Mouse (Mus musculus): ENCODE measurements at regions not wholly inside any gene's neighbourhood (a gene's known extent, or its start where the extent isn't known, plus 50 kb on each side); places are given as distances from the start of the nearest gene placed in this dataset.
A peak's percentile ranks its signal among the peaks of the same experiment; 100 is the strongest.

DNA sequence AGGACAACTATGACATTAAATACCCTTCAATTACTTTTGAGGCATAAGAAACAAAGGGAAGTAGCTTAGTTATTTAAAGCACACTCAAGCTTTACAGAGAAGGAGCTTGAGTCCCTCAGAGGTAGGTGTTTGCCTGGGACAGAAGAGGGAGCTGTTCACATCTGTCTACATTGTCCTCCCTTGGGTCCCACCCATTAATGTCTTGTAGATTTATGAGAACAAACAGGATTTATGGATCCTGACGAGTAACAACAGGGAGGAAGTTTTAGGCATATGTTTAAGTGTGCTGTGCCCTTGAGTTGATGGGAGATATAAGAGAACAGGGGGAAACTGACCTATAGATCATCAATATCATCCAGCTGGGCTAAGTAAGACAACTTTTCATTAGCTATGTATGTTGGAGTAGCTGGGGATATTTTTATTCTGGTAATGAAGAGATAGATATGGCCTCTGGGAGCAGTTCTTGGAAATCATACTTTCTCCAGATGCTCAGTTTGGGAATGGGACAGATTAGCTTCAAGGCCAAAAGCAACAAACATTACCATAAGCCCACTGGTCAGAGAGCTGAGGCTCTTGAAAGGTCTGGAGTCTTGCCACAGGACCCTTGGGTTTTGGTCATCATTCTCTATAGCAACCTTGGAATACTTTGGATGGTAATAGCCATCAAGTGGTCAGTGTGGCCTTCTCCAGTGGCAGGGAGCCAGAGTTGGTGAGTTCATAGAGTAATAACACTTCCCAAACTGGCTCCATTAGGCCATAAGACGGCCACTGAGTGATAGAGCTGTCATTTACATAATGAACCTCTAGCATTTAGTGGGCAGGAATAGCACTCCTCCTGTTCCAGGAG, 487.3 kb downstream of the Meis1 start:
- WGBS, result 65% methylated on average over 2 of the region's 2 CpGs
- no peak for ATAC-seq (replicated peaks)
- Histone ChIP-seq H3K27ac (no peak overlapping the region), H3K4me3 (no peak overlapping the region), H3K27me3 (replicated peaks) (no peaks in the 10 kb centered on the region), H3K9me3 (no peaks in the 10 kb centered on the region), H3K4me2 (no peak overlapping the region), H3K9ac (no peak overlapping the region), H3K36me3 (replicated peaks) (no peaks in the 10 kb centered on the region), H3K4me1 (no peaks in the 10 kb centered on the region)

DNA sequence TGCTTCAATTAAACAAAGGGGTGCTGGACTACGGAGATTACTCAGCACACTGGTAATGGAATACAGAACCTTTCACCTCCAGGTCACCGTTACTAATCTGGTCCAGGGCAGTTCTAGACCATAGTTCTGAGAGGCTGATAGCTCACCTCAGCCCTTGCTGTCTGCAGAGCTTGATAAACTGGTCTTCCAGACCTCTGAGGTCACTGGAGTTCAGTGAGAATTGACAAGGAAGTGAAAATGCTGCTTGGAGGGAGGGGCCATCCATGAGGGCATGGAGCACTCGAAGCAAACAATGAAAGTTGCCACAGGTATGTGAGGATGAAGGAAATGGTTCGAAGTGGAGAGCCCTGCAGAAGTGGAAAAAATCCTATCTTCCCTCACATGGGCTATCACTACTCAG, 490.2 kb downstream of the Meis1 start:
- Histone ChIP-seq H3K27me3 (replicated peaks) (no peaks in the 10 kb centered on the region), H3K9ac (no peak overlapping the region), H3K4me3 (no peak overlapping the region), H3K4me2 (no peak overlapping the region), H3K36me3 (replicated peaks) (no peaks in the 10 kb centered on the region), H3K27ac (no peak overlapping the region), H3K9me3 (no peaks in the 10 kb centered on the region), H3K4me1 (no peaks in the 10 kb centered on the region)
- 72% methylated on average over 4 of the region's 4 CpGs for whole genome bisulfite sequencing
- ATAC-seq (replicated peaks), result no peak

DNA sequence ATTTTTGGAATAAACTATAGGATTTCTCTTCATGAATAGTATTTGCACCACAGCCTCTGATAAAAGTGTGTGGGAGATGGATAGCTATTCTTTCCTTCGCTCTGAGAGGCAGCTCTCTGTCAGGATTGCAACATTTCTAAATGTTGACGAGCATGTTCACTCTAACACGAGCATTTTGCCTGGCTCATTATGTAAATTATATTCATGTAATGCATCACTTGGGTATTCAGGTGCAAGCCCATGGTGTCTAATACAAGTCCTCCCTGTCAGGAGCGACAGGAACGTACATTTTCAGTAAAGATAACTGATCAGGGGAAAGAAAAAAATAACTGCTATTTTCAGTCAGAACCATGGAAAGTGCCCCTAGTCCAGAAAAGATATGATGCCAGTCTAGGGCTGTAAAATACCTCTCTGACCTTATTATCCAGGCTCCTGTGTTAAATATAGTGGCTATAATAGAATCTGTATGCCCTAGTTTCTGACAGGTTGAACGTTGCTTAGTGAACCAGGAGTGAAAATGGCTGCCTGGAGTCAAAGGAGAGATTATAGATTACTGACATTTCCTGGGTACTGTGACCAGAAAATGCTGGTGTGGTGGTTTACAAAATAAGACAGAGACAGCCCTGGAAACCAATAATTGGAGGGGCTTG, 523.6 kb downstream of the Meis1 start:
- Histone ChIP-seq H3K27ac (0 out of 2 replicates have a peak overlapping the region, but pooled peaks have one; percentile 20), H3K36me3 (replicated peaks) (no peaks in the 10 kb centered on the region), H3K4me3 (no peak overlapping the region), H3K9ac (no peak overlapping the region), H3K4me1 (0 out of 2 replicates have a peak, but pooled peaks cover 2% of the 10 kb centered on the region), H3K9me3 (no peaks in the 10 kb centered on the region), H3K4me2 (no peak overlapping the region), H3K27me3 (replicated peaks) (no peaks in the 10 kb centered on the region)
- WGBS, result 40% methylated on average over 6 of the region's 6 CpGs
- ATAC-seq (replicated peaks), result peak; percentile 88

DNA sequence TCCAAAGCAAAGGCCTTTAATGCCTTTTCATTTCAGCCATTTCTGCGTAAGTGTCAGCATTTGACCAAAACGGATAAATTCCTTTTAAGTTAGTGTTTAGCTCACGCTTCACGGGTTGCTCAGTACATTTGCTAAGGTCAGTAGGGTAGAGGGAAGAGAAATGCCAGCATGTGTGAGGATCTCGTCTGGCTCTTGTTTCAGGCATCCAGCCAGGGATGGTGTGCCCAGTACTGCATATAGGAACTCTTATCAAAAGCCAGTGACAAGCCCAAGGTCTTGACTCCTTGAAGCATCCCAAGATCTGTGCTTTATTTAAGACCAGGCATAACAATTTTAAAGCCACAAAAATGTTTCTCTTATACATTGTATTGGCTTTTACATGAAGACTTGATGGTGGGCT, 524.8 kb downstream of the Meis1 start:
- no peaks in the 10 kb centered on the region for H3K36me3 ChIP-seq (replicated peaks)
- 0 out of 2 replicates have a peak, but pooled peaks cover 2% of the 10 kb centered on the region for H3K4me1 ChIP-seq
- H3K4me2 ChIP-seq, result no peak overlapping the region
- no peaks in the 10 kb centered on the region for H3K9me3 ChIP-seq
- H3K9ac ChIP-seq, result no peak overlapping the region
- no peak overlapping the region for H3K27ac ChIP-seq
- 48% methylated on average over 5 of the region's 5 CpGs for WGBS
- H3K4me3 ChIP-seq, result no peak overlapping the region
- ATAC-seq (replicated peaks), result no peak
- no peaks in the 10 kb centered on the region for H3K27me3 ChIP-seq (replicated peaks)

DNA sequence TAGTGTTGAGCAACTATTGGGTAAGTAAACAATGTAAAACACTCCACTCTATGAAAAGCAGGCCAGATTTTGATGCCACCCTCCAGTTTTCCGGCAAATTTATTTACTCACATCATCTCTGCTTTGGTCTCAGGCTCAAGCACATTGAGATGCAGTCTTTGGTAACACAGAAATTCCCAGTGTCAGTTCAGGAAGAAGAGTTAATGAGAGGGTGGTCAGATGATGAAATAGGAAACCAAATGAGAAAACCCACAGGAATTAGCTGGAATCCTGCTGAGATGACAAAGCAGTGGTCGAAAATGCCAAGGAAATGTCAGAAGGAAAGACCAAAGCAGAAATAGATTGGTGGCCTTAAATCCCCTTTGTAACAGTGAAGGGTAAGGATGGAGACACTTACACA, 525.7 kb downstream of the Meis1 start:
- Histone ChIP-seq H3K4me1 (0 out of 2 replicates have a peak, but pooled peaks cover 2% of the 10 kb centered on the region), H3K4me2 (no peak overlapping the region), H3K27me3 (replicated peaks) (no peaks in the 10 kb centered on the region), H3K27ac (no peak overlapping the region), H3K4me3 (no peak overlapping the region), H3K9me3 (no peaks in the 10 kb centered on the region), H3K36me3 (replicated peaks) (no peaks in the 10 kb centered on the region), H3K9ac (no peak overlapping the region)
- no peak for ATAC-seq (replicated peaks)
- WGBS, result 21% methylated on average over 2 of the region's 2 CpGs

DNA sequence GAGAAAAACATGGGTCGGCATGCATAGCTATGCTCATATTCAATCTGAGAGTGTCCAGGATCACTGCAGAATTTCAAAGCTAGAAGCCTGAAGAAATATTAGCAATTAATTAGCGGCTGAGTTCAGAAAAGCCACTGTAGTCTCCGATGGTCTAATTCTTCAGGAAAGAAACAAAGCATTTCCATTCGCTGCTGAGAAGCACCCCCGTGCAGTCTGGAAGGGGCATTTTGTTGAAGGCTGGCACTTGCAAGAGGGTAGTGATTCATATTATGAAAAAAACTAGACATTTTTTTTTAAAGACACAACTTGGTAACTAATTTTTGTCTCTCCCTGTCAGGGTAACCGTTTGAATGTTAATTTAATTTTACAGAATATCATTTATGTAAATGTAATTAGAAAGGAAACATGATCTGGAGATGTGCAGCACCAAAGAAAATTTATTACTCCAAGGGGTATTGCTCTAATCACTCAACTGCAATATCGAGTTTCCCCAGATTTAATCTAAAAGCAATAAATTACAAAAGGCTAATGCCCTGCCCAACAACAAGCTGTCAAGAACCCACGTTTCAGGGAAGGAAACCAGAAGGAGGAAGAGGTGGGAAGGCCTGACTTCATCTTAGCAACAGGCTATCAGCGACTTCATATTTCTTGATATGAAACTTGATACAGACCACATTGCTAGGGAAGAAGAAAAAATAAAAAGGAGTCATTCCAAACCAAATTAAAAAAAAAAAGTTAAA, 529.1 kb downstream of the Meis1 start:
- WGBS, result 75% methylated on average over 9 of the region's 9 CpGs
- ATAC-seq (replicated peaks), result no peak
- no peaks in the 10 kb centered on the region for H3K9me3 ChIP-seq

DNA sequence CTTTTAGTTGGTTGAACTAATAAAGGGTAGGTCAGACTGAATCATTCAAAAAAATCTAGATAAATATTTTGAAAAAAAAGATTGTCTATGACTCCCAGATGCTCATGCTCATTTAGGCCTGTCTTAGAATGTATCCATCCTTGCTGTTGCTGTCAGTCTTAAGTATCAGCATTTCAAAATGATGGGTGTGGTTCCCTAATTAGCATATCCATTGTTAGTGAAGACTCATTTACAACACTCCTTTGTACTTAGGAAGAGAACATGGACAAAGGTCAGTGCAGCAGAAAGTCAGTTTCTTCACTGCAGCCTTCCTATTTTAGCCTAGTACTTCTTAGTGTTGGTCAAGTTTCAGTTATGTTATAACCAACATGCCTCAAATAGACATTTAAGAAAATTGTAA, 525.2 kb upstream of the Etaa1 start:
- no peak for ATAC-seq (replicated peaks)
- no peaks in the 10 kb centered on the region for H3K4me1 ChIP-seq
- H3K27ac ChIP-seq, result no peak overlapping the region
- H3K4me2 ChIP-seq, result no peak overlapping the region
- no peaks in the 10 kb centered on the region for H3K36me3 ChIP-seq (replicated peaks)
- no peak overlapping the region for H3K4me3 ChIP-seq
- H3K27me3 ChIP-seq (replicated peaks), result no peaks in the 10 kb centered on the region
- H3K9me3 ChIP-seq, result no peaks in the 10 kb centered on the region
- no peak overlapping the region for H3K9ac ChIP-seq

More for the DNA sequence above, 529.1 kb downstream of the Meis1 start:
- Histone ChIP-seq H3K36me3 (replicated peaks) (no peaks in the 10 kb centered on the region), H3K4me3 (no peak overlapping the region), H3K27me3 (replicated peaks) (no peaks in the 10 kb centered on the region), H3K27ac (no peak overlapping the region), H3K9ac (no peak overlapping the region), H3K4me1 (no peaks in the 10 kb centered on the region), H3K4me2 (no peak overlapping the region)

DNA sequence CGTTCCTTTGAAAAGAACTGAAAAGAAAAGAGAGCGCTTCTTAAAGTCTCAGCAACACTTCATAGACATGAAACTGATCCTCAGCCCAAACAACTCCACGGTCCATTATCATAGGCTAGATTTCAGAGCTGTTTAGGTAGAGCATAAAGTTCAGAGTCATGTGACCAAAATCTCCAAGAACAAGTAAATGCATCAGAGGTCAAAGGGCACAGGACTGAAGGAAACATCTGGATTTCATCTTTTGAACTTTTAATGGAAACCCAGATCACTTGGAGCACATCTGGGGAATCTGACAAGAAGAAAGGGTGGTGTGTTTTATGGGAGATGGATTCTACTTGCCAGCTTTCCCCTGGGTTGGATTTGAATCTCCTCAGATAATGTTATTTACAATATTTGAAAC, 497.6 kb upstream of the Etaa1 start:
- Histone ChIP-seq H3K9ac (no peak overlapping the region), H3K27ac (no peak overlapping the region), H3K4me1 (no peaks in the 10 kb centered on the region), H3K27me3 (replicated peaks) (no peaks in the 10 kb centered on the region), H3K4me2 (no peak overlapping the region), H3K4me3 (no peak overlapping the region), H3K9me3 (no peaks in the 10 kb centered on the region), H3K36me3 (replicated peaks) (no peaks in the 10 kb centered on the region)
- 79% methylated on average over 3 of the region's 3 CpGs for WGBS
- ATAC-seq (replicated peaks), result no peak

DNA sequence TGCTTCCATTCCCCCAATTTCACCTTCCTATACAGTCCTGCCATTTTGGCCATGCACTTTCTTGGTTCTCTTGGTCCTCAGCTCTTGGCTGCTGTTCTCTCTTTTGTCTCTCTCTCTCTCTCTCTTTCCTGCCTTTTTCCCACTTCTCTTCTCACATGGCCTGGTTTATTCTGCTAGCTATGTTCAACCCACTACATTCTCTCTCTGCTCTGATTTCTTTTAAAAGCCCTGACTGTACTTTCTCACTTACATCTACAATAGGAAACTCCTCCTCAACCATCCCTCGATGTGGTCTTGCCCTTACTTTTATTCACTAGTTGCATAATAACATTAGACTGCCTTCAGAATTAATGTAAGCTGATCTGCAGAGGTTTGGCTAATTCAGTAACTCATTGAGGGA, 495.2 kb upstream of the Etaa1 start:
- WGBS, result 82% methylated on average over 1 of the region's 1 CpGs
- H3K4me1 ChIP-seq, result no peaks in the 10 kb centered on the region
- H3K9me3 ChIP-seq, result no peaks in the 10 kb centered on the region
- no peak overlapping the region for H3K9ac ChIP-seq
- H3K27me3 ChIP-seq (replicated peaks), result no peaks in the 10 kb centered on the region
- no peak overlapping the region for H3K4me2 ChIP-seq
- no peak overlapping the region for H3K4me3 ChIP-seq
- H3K27ac ChIP-seq, result no peak overlapping the region
- ATAC-seq (replicated peaks), result no peak
- H3K36me3 ChIP-seq (replicated peaks), result no peaks in the 10 kb centered on the region

DNA sequence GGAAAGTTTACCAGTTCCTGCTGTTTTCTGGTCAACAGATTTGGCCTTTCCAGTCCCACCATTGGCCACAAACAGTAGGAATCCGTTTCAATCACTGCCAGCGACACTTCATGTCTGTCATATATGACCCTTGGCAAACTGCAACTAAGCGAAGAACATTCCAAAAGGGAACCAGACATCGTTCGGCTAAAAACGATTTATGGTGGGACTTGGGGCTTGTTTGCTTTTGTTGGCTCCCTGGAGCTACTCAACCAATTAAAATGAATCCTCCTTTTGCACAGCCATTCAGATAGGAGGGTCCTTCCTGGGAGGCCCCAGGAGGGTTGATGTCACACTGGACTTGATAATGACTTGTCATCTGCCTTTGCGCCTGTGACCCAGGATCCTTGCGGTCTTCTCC, 490.9 kb upstream of the Etaa1 start:
- 81% methylated on average over 8 of the region's 8 CpGs for WGBS
- no peak for ATAC-seq (replicated peaks)

DNA sequence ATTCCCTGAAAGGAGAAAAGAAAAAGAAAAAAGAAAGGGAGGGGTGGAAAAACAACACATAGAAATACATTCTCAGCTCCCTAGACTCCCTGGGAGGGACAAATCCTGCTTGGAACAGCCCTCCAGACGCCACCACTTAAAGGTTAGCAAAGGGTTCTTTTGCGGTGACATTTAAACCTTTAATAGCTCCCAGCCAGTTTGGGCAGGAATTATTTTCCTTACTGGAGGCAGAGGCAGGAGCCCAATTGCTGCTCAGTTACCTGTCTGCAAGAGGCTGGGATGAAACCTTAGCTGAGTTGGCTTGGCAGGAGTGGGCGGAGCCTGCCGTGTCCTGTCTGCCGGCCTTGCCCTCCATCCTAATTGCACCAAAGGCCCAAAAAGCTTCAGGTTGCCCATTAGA, 490.4 kb upstream of the Etaa1 start:
- Histone ChIP-seq H3K9me3 (no peaks in the 10 kb centered on the region), H3K36me3 (replicated peaks) (no peaks in the 10 kb centered on the region), H3K27me3 (replicated peaks) (no peaks in the 10 kb centered on the region), H3K4me3 (no peak overlapping the region), H3K4me2 (no peak overlapping the region), H3K4me1 (no peaks in the 10 kb centered on the region), H3K27ac (no peak overlapping the region), H3K9ac (no peak overlapping the region)
- 80% methylated on average over 5 of the region's 5 CpGs for WGBS
- no peak for ATAC-seq (replicated peaks)

More for the DNA sequence above, 490.9 kb upstream of the Etaa1 start:
- no peak overlapping the region for H3K4me2 ChIP-seq
- H3K4me1 ChIP-seq, result no peaks in the 10 kb centered on the region
- H3K27me3 ChIP-seq (replicated peaks), result no peaks in the 10 kb centered on the region
- H3K27ac ChIP-seq, result no peak overlapping the region
- no peaks in the 10 kb centered on the region for H3K36me3 ChIP-seq (replicated peaks)
- no peak overlapping the region for H3K9ac ChIP-seq
- H3K4me3 ChIP-seq, result no peak overlapping the region
- no peaks in the 10 kb centered on the region for H3K9me3 ChIP-seq

DNA sequence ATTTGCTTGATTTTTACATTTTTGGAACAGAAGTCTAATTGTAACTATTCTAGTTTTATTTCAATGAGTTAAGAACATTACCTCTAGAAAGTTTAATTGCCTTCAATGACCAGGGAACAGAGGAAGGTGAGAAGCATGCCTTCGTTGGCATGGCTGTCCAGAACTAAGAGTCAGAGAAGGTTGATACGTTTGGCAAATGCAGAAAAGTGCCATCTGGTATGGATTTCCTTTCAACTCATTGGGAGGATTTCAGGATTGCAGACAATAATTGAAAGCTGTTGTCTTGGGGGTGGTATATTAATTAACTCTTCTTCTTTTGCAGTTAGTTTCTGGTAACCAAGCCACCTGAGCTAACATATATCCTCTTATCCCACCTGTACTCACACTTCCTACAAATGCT, 489.5 kb upstream of the Etaa1 start:
- H3K4me1 ChIP-seq, result no peaks in the 10 kb centered on the region
- no peak overlapping the region for H3K4me2 ChIP-seq
- 86% methylated on average over 2 of the region's 2 CpGs for WGBS
- H3K27ac ChIP-seq, result no peak overlapping the region
- no peak for ATAC-seq (replicated peaks)
- no peaks in the 10 kb centered on the region for H3K36me3 ChIP-seq (replicated peaks)
- H3K9ac ChIP-seq, result no peak overlapping the region
- no peaks in the 10 kb centered on the region for H3K27me3 ChIP-seq (replicated peaks)
- H3K4me3 ChIP-seq, result no peak overlapping the region
- H3K9me3 ChIP-seq, result no peaks in the 10 kb centered on the region

Measured in midbrain, embryonic 15.5 days (tissue).